Mouse (Mus musculus): Measurements from ENCODE around the gene Lyz1.
"Not testable (repeated sequence)": the region's sequence is repeated elsewhere in the genome, so short reads cannot be mapped to it uniquely, and the experiment has no call there.

The Lyz1 gene

GRCm38 (mm10) chr10:117286366-117286970, 6.2 kb downstream of the Lyz1 start:
- DNase-seq, result no peak

DNA sequence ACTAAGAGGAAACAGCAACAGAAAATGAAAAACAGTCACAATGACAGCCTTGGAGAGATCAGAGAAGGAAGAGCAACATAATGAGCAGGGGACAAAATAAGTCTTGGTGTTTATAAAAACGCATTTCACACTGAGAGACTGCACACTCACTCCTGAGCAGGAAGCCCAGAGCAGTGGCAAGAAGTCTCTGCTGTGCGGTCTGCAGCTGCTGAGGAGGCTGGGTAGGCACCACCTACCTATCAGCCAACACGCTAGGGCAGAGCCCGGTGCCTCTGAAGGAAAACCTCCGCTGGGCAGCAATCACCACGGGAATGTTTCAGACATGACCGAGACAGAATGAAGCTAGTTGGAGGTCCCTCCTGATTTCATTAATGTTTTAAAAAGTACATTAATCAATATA, 7.1 kb downstream of the Lyz1 start:
- not testable (repeated sequence) for DNase-seq

- DNase-seq, result no peak
Measured at GRCm38 (mm10) chr10:117284578-117285520, 7.8 kb downstream of the Lyz1 start.

DNA sequence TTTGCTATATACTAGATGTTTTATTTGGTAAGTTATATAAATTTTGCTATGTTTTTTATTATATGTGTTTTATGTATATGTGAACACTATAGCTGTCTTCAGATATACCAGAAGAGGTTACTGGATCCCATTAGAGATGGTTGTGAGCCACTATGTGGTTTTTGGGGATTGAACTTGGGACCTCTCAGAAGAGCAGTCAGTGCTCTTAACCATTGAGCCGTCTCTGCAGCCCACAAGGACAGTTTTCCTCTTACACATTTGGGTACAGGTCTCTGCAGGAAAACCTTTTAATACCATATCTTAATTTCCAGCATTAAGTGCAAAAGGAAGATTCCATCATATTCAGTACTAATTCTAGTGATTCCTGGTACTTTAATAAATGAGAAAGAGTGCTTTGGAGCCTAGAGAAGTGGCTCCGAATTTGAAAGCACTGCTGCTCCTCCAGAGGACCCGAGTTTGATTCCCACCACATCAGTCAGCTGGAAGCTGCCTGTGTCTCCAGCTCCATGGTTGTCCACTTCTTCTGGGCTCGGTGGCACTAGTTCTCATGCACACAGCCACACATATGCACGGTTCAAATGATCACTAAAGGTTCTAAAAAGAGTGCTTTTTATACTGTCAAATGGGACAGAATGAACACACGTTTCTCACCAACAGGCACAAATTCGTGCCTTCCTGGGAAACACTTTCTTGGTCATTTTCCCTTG, 8.6 kb downstream of the Lyz1 start:
- DNase-seq, result no peak

DNA sequence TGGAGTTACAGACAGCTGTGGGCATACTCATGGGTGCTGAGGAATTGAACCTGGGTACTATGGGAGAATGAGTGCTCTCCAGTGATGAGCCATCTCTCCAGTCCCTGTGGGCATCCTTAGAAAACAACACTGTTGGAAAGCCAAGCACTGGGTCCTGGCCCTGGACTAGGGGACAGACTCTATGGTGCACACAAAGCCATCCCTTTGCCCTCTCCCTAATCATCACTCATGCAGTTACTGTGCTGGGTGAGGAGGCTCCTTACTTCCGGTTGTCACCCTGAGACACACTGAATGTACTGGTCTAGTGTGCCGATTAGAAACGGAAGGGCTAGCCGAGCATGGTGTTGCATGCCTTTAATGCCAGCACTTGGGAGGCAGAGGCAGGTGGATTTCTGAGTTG, 9.5 kb downstream of the Lyz1 start:
- DNase-seq, result not testable (repeated sequence)

- DNase-seq, result no peak
Measured at GRCm38 (mm10) chr10:117282551-117282950, 10.1 kb downstream of the Lyz1 start.

DNA sequence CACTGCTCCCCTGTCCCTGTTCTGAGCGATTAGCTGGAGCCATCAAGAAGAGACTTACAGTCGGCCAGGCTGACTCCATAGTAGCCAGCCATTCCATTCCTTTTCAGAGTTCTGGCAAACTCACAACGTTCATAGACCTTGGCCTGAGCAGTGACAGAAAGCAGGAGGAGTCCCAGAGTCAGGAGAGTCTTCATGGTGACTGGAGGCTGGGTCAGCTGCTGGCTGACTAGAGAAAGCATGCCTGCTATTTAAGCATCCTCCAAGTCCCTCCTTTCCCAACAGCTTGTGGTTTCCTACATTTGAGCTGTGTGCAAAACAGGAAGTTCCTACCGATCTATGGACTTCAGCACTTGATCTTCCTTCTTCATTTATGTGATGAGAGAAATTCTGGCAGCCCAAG, 10.6 kb downstream of the Lyz1 start, which contains the start of gene Lyz2:
Gene Lyz2 (minus strand): TSS at position 273 of the 400 bp plus-strand sequence.
- DNase-seq, result no peak

- no peak for DNase-seq
Measured at GRCm38 (mm10) chr10:117281381-117281920, 11.2 kb downstream of the Lyz1 start.

DNA sequence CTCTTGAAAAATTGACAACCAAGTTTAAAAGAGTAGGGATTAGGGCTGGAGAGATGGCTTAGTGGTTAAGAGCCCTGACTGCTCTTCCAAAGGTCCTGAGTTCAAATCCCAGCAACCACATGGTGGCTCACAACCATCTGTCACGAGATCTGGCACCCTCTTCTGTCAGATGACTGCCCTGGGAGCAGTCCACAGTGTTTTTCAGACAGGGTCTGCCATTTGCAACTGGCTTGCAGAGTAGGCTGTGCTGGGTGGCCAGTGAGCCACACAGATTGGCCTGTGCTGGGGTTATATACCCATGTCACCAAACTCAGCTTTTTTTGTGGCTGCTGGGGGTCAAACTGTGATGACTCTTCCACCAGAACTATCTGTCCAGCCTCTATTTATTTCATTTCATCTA, 12.7 kb downstream of the Lyz1 start:
- DNase-seq, result peak; percentile 39

- not testable (repeated sequence) for DNase-seq
Measured at GRCm38 (mm10) chr10:117278510-117278909, 14.2 kb downstream of the Lyz1 start.

DNA sequence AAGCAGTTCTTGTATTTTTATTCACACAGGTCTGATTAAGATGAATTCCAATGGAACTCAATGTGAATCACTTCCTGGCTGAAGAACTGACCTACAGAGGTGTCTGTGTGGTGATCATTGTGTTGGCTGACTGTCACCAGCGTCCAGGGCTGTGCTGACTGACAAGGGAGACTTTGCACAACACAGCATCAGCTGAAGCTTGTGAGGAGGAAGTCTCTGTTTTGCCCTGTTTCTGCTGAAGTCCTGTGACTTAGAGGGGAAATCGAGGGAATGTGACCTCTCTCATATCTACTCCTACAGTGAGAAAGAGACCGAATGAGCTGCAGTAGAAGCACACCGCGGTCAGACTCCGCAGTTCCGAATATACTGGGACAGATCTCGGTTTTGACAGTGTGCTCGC, 14.9 kb downstream of the Lyz1 start:
- DNase-seq, result not testable (repeated sequence)

DNA sequence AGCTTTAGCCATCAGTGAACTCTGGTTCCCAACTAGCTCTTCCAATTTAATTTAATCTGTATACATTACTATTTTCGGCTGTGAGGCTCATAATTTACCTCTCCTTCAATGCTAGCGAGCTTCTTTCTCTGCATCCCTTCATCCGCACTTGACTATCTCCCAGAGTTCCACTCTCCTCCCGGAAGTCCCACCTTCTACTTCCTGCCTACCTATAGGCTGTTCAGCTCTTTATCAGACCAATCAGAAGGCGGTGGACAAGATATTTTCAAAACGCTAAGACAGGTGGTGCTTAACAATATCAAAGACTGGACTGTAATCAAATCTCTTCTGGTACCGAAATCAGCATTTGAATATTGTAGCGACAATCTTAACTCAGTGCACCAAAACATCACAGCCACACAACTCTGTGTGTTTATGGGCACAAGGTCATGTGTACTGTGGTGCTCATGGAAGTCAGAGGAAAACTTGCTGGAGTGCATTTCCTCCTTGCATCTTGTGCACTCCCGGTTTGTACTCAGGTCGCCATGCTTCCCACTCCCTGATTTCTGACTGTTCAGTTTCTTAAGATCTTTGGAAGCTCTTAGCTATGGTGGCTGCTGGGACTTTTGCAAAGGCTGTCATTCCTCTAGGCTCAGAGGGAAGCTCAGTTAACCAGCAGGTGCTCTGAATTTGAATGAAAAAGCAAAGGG, 16.8 kb downstream of the Lyz1 start:
- DNase-seq, result no peak

- not testable (repeated sequence) for DNase-seq
Measured at GRCm38 (mm10) chr10:117274645-117275044, 18.0 kb downstream of the Lyz1 start.

- no peak for DNase-seq
Measured at GRCm38 (mm10) chr10:117272023-117272422, 20.6 kb downstream of the Lyz1 start.

DNA sequence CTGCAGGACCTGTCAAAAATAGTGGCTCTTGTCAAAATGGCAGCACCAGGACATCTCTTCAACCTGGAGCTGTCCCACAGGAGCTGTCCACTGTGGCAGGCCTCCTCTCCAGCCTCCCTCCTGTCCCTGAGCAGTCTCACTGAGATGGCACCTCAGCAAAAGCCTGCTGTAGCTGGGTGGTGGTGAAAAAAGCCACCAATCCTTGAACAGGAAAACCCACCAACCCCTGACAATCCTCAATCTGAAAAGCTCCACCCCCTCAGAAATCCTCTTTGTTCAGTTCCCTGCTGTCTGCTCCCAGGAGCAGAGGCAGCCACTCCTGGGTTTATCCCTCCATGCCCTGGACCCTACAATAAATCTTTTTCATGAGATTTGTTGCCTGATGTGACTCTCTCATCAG, 32.8 kb downstream of the Lyz1 start:
- DNase-seq, result no peak

GRCm38 (mm10) chr10:117238603-117239002, 54.1 kb downstream of the Lyz1 start, which contains the start of gene 9530003J23Rik:
Gene 9530003J23Rik, minus strand, starts transcription at chr10:117238703.
- DNase-seq, result no peak

Measured in thymus, postnatal 4 days (tissue).